8 mouse cellular contexts compared by ENCODE assay signal in genomic region chr5:35925171-35925634, GRCm38 (mm10). TPM values are rescaled to one million over a fixed set of nuclear protein-coding genes. Genes with fewer than 3 reads are reported as not detected.
DNase-seq lines count a peak whose midpoint lies in the region; ATAC-seq and TF ChIP-seq lines count a peak whose summit lies in the region.

No protein-coding gene starts in this region.

- H3K27ac ChIP-seq in intestine, postnatal 0 days (ENCODE audit: low read depth, low read length), result peak overlapping the region; percentile 21; the same call in 1 of the 2 replicates
- H3K27ac ChIP-seq in stomach, postnatal 0 days (replicated peaks), result peak overlapping the region; percentile 71
- no peak overlapping the region for H3K27ac ChIP-seq in liver, postnatal 0 days (ENCODE audit: low read depth)

- no peaks in the 10 kb centered on the region for H3K27me3 ChIP-seq in intestine, postnatal 0 days (replicated peaks; ENCODE audit: control insufficient read depth, insufficient read depth, low read length)
- H3K27me3 ChIP-seq in stomach, postnatal 0 days (ENCODE audit: control insufficient read depth, insufficient read depth, low read length), result no peaks in the 10 kb centered on the region
- H3K27me3 ChIP-seq in liver, postnatal 0 days (ENCODE audit: insufficient read depth, low read length), result no peaks in the 10 kb centered on the region

- H3K4me3 ChIP-seq in intestine, postnatal 0 days (ENCODE audit: low read depth, low read length), result no peak overlapping the region
- H3K4me3 ChIP-seq in stomach, postnatal 0 days (ENCODE audit: low read depth, low read length), result no peak overlapping the region
- no peak overlapping the region for H3K4me3 ChIP-seq in liver, postnatal 0 days (ENCODE audit: low read depth, low read length)

- H3K36me3 ChIP-seq in intestine, postnatal 0 days (ENCODE audit: control insufficient read depth, insufficient read depth), result no peaks in the 10 kb centered on the region
- H3K36me3 ChIP-seq in stomach, postnatal 0 days (ENCODE audit: control insufficient read depth, insufficient read depth, low read length), result no peaks in the 10 kb centered on the region; the same call in 1 of the 2 replicates
- H3K36me3 ChIP-seq in liver, postnatal 0 days (replicated peaks; ENCODE audit: insufficient read depth, low read length), result no peaks in the 10 kb centered on the region

- WGBS in intestine, postnatal 0 days, result 60% methylated on average over 12 of the region's 12 CpGs
- 61% methylated on average over 12 of the region's 12 CpGs for WGBS in stomach, postnatal 0 days
- 62% methylated on average over 12 of the region's 12 CpGs for WGBS in liver, postnatal 0 days (ENCODE audit: insufficient replicate concordance)

- no peak for TF ChIP-seq POLR2A in brain, embryonic 14.5 days (IDR thresholded peaks at IDR 0.05; ENCODE audit: borderline replicate concordance, extremely low read depth, insufficient read depth, insufficient read length, poor library complexity, severe bottlenecking)

- peak overlapping the region; percentile 1; the same call in 1 of the 2 replicates for H3K9ac ChIP-seq in intestine, postnatal 0 days (ENCODE audit: low read depth, low read length)
- H3K9ac ChIP-seq in stomach, postnatal 0 days (ENCODE audit: low read length), result no peak overlapping the region
- H3K9ac ChIP-seq in liver, postnatal 0 days (replicated peaks), result no peak overlapping the region

- no peak for TF ChIP-seq EP300 in stomach, postnatal 0 days (optimal IDR thresholded peaks at IDR 0.05)
- no peak for TF ChIP-seq EP300 in liver, postnatal 0 days (IDR thresholded peaks at IDR 0.05; ENCODE audit: low read depth)

- TF ChIP-seq CTCF in brain, embryonic 14.5 days (IDR thresholded peaks at IDR 0.05; ENCODE audit: borderline replicate concordance, extremely low read depth, insufficient read depth, insufficient read length), result no peak
- no peak for TF ChIP-seq CTCF in intestine, postnatal 0 days (IDR thresholded peaks at IDR 0.05; ENCODE audit: low read depth)
- TF ChIP-seq CTCF in stomach, postnatal 0 days (IDR thresholded peaks at IDR 0.05; ENCODE audit: low read depth), result no peak
- no peak for TF ChIP-seq CTCF in liver, postnatal 0 days (IDR thresholded peaks at IDR 0.05; ENCODE audit: low read depth)

- DNase-seq in brain, embryonic 14.5 days (ENCODE audit: low read depth), result peak; percentile 93
- peak; percentile 68 to 85 for DNase-seq in cerebellum, postnatal 10 days
- peak; percentile 97 for DNase-seq in heart, adult 11 months
- DNase-seq in mesoderm, embryonic 11.5 days (ENCODE audit: low read depth, low spot score), result peak; percentile 59
- no peak for DNase-seq in stomach, postnatal 0 days (ENCODE audit: low spot score)
- DNase-seq in liver, postnatal 0 days, result no peak
- DNase-seq in natural killer cell, adult 2 months (ENCODE audit: low spot score in 2 of 2), result no peak

- no peak overlapping the region for H3K4me2 ChIP-seq in intestine, postnatal 0 days (replicated peaks; ENCODE audit: low read depth)
- no peak overlapping the region for H3K4me2 ChIP-seq in stomach, postnatal 0 days (replicated peaks; ENCODE audit: low read depth)
- no peak overlapping the region for H3K4me2 ChIP-seq in liver, postnatal 0 days (ENCODE audit: low read depth, low read length)

- no peaks in the 10 kb centered on the region for H3K9me3 ChIP-seq in intestine, postnatal 0 days (ENCODE audit: control insufficient read depth)
- no peaks in the 10 kb centered on the region for H3K9me3 ChIP-seq in stomach, postnatal 0 days (ENCODE audit: control insufficient read depth, low read length)
- H3K9me3 ChIP-seq in liver, postnatal 0 days (ENCODE audit: low read length), result no peaks in the 10 kb centered on the region

- 0 out of 2 replicates have a peak, but pooled peaks cover 10% of the 10 kb centered on the region for H3K4me1 ChIP-seq in intestine, postnatal 0 days (replicated peaks; ENCODE audit: control insufficient read depth, insufficient read depth, low read length)
- H3K4me1 ChIP-seq in stomach, postnatal 0 days (replicated peaks; ENCODE audit: control insufficient read depth, insufficient read depth), result peaks cover 15% of the 10 kb centered on the region
- no peaks in the 10 kb centered on the region for H3K4me1 ChIP-seq in liver, postnatal 0 days (ENCODE audit: insufficient read depth)

- ATAC-seq in intestine, postnatal 0 days, result no peak
- no peak for ATAC-seq in stomach, postnatal 0 days (ENCODE audit: low FRiP score, low TSS enrichment)
- no peak for ATAC-seq in liver, postnatal 0 days

RNA-seq across cellular contexts. Expression of gene Afap1, which starts 32.1 kb away (rescaled TPM):
- polyA plus RNA-seq in brain, embryonic 14.5 days (2012; rRNA removed), result 62.2 and 97.5 TPM in 2 replicates
- 7.9 and 8.1 TPM in 2 replicates for polyA plus RNA-seq in intestine, postnatal 0 days (2015; fragmentation: Nextera tagmentation; extraction: Ambion mirVana)
- polyA plus RNA-seq in stomach, postnatal 0 days (2015; fragmentation: Nextera tagmentation; extraction: Ambion mirVana), result 9.3 and 9.4 TPM in 2 replicates
- polyA plus RNA-seq in liver, postnatal 0 days (2015; fragmentation: Nextera tagmentation; extraction: Ambion mirVana), result 1.1 and 1.2 TPM in 2 replicates

Comparison
In these comparisons a context has a peak if more than half of its experiments do, and no peak if none do; other contexts are left out.
1. DNase-seq: peak in brain, embryonic 14.5 days (single experiment), cerebellum, postnatal 10 days (2 of 2), heart, adult 11 months (single experiment) and mesoderm, embryonic 11.5 days (single experiment); none in stomach, postnatal 0 days (single experiment), liver, postnatal 0 days (single experiment) and natural killer cell, adult 2 months (0 of 2).